Mouse (Mus musculus): ENCODE data around the gene Ap2a1. TPM values are rescaled to one million over a fixed set of nuclear protein-coding genes. Genes with fewer than 3 reads are reported as not detected.

Gene Ap2a1
- polyA plus RNA-seq, 1 experiment from 2014 or later = 69.1 TPM

DNA sequence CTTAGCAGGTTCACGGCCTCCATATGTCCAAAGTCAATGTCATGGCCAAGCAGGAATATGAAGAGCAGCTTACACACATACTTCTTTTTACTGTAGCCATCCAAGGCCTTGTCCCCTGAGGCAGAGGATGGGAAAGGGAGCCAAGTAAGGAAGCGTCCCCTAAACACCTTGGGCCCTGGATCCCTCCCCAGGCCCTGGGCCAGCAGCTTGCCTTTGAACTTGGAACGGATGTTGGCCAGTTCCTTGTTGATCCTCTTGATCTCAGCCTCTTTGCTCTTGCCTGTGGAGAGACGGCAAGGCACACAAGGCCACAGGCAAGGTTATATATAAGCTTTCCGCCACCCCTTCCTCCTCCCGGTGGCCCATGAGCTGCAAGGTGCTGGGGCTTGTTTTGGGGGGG is 13.1 kb downstream of the Ap2a1 start:
- WGBS (ENCODE audit: insufficient replicate concordance) = 82% methylated on average over 6 of the region's 6 CpGs

DNA sequence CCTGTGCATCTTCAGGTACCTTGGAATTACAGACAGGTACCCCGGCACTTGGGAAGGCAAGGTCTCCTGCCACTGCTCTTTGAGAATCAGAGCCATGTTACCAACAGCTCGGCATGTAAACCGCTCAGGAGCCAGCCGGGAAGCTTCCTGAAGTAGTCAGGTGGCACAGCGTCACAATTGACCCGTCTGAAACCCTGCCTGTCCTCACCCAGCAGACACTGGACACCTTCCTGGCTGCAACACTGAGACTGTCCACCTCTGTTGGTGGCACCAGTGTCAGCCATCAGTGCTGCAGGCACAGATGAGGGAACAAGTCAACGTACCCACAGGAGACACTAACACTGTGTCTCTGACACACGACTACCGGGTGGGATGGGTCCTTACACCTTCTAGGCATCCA is 14.0 kb downstream of the Ap2a1 start:
- Histone ChIP-seq H3K4me2 (no peak overlapping the region), H3K4me3 (replicated peaks) (no peak overlapping the region), H3K9ac (no peak overlapping the region), H3K4me1 (replicated peaks) (peaks cover 34% of the 10 kb centered on the region), H3K27me3 (no peaks in the 10 kb centered on the region), H3K36me3 (replicated peaks) (peaks cover 85% of the 10 kb centered on the region), H3K27ac (replicated peaks) (no peak overlapping the region), H3K9me3 (replicated peaks) (no peaks in the 10 kb centered on the region)
- 90% methylated on average over 9 of the region's 9 CpGs for WGBS (ENCODE audit: insufficient replicate concordance)
- ATAC-seq (ENCODE audit: insufficient read depth) = no peak

More for the DNA sequence above, 13.1 kb downstream of the Ap2a1 start:
- H3K27ac ChIP-seq (replicated peaks) = no peak overlapping the region
- ATAC-seq (ENCODE audit: insufficient read depth) = no peak
- H3K4me1 ChIP-seq (replicated peaks) = peaks cover 35% of the 10 kb centered on the region
- H3K9me3 ChIP-seq (replicated peaks) = no peaks in the 10 kb centered on the region
- no peak overlapping the region for H3K4me2 ChIP-seq
- H3K4me3 ChIP-seq (replicated peaks) = no peak overlapping the region
- H3K36me3 ChIP-seq (replicated peaks) = peaks cover 83% of the 10 kb centered on the region
- H3K9ac ChIP-seq = no peak overlapping the region
- no peaks in the 10 kb centered on the region for H3K27me3 ChIP-seq

GRCm38 (mm10) chr7:44914396-44914795 is 14.9 kb downstream of the Ap2a1 start:
- Histone ChIP-seq H3K4me3 (replicated peaks) (no peak overlapping the region), H3K4me1 (replicated peaks) (peaks cover 27% of the 10 kb centered on the region), H3K27ac (replicated peaks) (no peak overlapping the region), H3K9me3 (replicated peaks) (no peaks in the 10 kb centered on the region), H3K27me3 (no peaks in the 10 kb centered on the region), H3K4me2 (no peak overlapping the region), H3K9ac (no peak overlapping the region), H3K36me3 (replicated peaks) (peaks cover 85% of the 10 kb centered on the region)
- no peak for ATAC-seq (ENCODE audit: insufficient read depth)
- WGBS (ENCODE audit: insufficient replicate concordance) = 94% methylated on average over 2 of the region's 2 CpGs

GRCm38 (mm10) chr7:44908706-44909476 is 20.4 kb downstream of the Ap2a1 start:
- no peak overlapping the region for H3K4me2 ChIP-seq
- H3K27ac ChIP-seq (replicated peaks) = no peak overlapping the region
- H3K36me3 ChIP-seq (replicated peaks) = peaks cover 100% of the 10 kb centered on the region
- H3K9ac ChIP-seq = no peak overlapping the region
- no peaks in the 10 kb centered on the region; the same call in 1 of the 2 replicates for H3K4me1 ChIP-seq (replicated peaks)
- no peaks in the 10 kb centered on the region for H3K9me3 ChIP-seq (replicated peaks)
- no peak overlapping the region for H3K4me3 ChIP-seq (replicated peaks)
- 76% methylated on average over 15 of the region's 15 CpGs for WGBS (ENCODE audit: insufficient replicate concordance)
- H3K27me3 ChIP-seq = no peaks in the 10 kb centered on the region
- no peak for ATAC-seq (ENCODE audit: insufficient read depth)

DNA sequence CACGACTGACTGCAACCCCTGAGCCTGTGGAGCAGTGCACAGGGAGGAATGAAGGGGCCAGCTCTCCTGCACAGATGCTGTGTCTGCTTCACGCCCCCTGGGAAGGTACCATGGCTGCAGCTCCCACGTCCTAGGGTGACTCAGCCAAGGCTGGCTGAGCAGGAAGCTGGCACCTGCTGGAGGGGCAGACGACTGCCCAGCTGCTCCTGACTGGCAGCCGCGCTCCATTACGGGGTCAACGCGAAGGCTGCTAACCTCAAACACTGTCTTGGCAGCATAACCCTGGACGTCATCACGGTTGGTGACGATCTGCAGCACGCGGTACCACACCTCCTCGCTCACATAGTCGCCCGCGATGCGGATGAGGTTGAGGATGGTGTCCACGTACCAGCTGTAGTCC is 23.9 kb downstream of the Ap2a1 start:
- H3K36me3 ChIP-seq (replicated peaks) = peaks cover 100% of the 10 kb centered on the region
- no peaks in the 10 kb centered on the region for H3K27me3 ChIP-seq
- no peak overlapping the region for H3K27ac ChIP-seq (replicated peaks)
- no peak overlapping the region for H3K4me2 ChIP-seq
- no peaks in the 10 kb centered on the region for H3K9me3 ChIP-seq (replicated peaks)
- no peak overlapping the region for H3K9ac ChIP-seq
- H3K4me1 ChIP-seq (replicated peaks) = peaks cover 16% of the 10 kb centered on the region
- ATAC-seq (ENCODE audit: insufficient read depth) = no peak
- 86% methylated on average over 20 of the region's 20 CpGs for WGBS (ENCODE audit: insufficient replicate concordance)
- H3K4me3 ChIP-seq (replicated peaks) = no peak overlapping the region

GRCm38 (mm10) chr7:44901230-44901722 is 28.0 kb downstream of the Ap2a1 start:
- H3K9me3 ChIP-seq (replicated peaks) = no peaks in the 10 kb centered on the region
- WGBS (ENCODE audit: insufficient replicate concordance) = 13% methylated on average over 21 of the region's 21 CpGs
- H3K27ac ChIP-seq (replicated peaks) = no peak overlapping the region; the same call in 1 of the 2 replicates
- peak overlapping the region; percentile 39 for H3K4me3 ChIP-seq (replicated peaks)
- peaks cover 77% of the 10 kb centered on the region for H3K36me3 ChIP-seq (replicated peaks)
- H3K4me1 ChIP-seq (replicated peaks) = peaks cover 56% of the 10 kb centered on the region
- no peaks in the 10 kb centered on the region for H3K27me3 ChIP-seq
- peak overlapping the region; percentile 55 for H3K4me2 ChIP-seq
- no peak overlapping the region for H3K9ac ChIP-seq
- ATAC-seq (ENCODE audit: insufficient read depth) = peak; percentile 13; the same call in 1 of the 2 replicates

GRCm38 (mm10) chr7:44900632-44901031 is 28.7 kb downstream of the Ap2a1 start:
- H3K4me1 ChIP-seq (replicated peaks) = peaks cover 61% of the 10 kb centered on the region
- 87% methylated on average over 11 of the region's 11 CpGs for WGBS (ENCODE audit: insufficient replicate concordance)

GRCm38 (mm10) chr7:44898607-44899006 is 30.7 kb downstream of the Ap2a1 start:
- H3K4me2 ChIP-seq = peak overlapping the region; percentile 33; the same call in 1 of the 2 replicates
- no peak overlapping the region for H3K9ac ChIP-seq
- no peak overlapping the region for H3K4me3 ChIP-seq (replicated peaks)
- H3K27me3 ChIP-seq = no peaks in the 10 kb centered on the region
- H3K9me3 ChIP-seq (replicated peaks) = no peaks in the 10 kb centered on the region
- 44% methylated on average over 19 of the region's 19 CpGs for WGBS (ENCODE audit: insufficient replicate concordance)
- H3K4me1 ChIP-seq (replicated peaks) = peaks cover 71% of the 10 kb centered on the region
- peak; percentile 17; the same call in 1 of the 2 replicates for ATAC-seq (ENCODE audit: insufficient read depth)
- peaks cover 50% of the 10 kb centered on the region for H3K36me3 ChIP-seq (replicated peaks)
- peak overlapping the region; percentile 59 for H3K27ac ChIP-seq (replicated peaks)

More at GRCm38 (mm10) chr7:44900632-44901031, 28.7 kb downstream of the Ap2a1 start:
- no peak overlapping the region for H3K9ac ChIP-seq
- H3K27ac ChIP-seq (replicated peaks) = no peak overlapping the region; the same call in 1 of the 2 replicates
- H3K4me2 ChIP-seq = no peak overlapping the region; the same call in 1 of the 2 replicates
- H3K9me3 ChIP-seq (replicated peaks) = no peaks in the 10 kb centered on the region
- H3K4me3 ChIP-seq (replicated peaks) = no peak overlapping the region
- H3K36me3 ChIP-seq (replicated peaks) = peaks cover 70% of the 10 kb centered on the region
- H3K27me3 ChIP-seq = no peaks in the 10 kb centered on the region
- no peak for ATAC-seq (ENCODE audit: insufficient read depth)

DNA sequence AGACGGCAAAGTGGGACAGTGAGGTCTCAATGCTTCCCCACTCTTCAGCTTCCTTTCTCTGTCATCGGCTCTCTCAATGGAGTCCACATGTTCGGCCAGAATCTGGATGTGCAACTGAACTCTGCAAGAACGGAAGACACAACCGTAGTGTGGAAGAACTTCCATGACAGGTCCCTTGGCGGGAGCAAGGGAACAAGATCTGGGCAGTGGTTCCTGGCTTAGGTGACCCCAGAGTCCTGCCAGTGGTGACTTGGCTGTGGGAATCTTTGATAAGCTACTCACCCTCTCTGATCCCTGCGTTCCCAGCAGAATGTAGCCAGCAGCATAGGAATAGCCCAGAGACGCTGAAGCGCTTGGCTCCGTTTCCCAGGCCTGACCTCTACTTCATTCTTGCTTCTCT is 32.8 kb downstream of the Ap2a1 start:
- H3K4me3 ChIP-seq (replicated peaks) = peak overlapping the region; percentile 66
- H3K27ac ChIP-seq (replicated peaks) = peak overlapping the region; percentile 72
- H3K9ac ChIP-seq = peak overlapping the region; percentile 59
- H3K36me3 ChIP-seq (replicated peaks) = peaks cover 29% of the 10 kb centered on the region
- no peak for ATAC-seq (ENCODE audit: insufficient read depth)
- H3K4me2 ChIP-seq = peak overlapping the region; percentile 82
- H3K4me1 ChIP-seq (replicated peaks) = peaks cover 78% of the 10 kb centered on the region
- WGBS (ENCODE audit: insufficient replicate concordance) = 38% methylated on average over 10 of the region's 10 CpGs
- no peaks in the 10 kb centered on the region for H3K27me3 ChIP-seq
- H3K9me3 ChIP-seq (replicated peaks) = no peaks in the 10 kb centered on the region

DNA sequence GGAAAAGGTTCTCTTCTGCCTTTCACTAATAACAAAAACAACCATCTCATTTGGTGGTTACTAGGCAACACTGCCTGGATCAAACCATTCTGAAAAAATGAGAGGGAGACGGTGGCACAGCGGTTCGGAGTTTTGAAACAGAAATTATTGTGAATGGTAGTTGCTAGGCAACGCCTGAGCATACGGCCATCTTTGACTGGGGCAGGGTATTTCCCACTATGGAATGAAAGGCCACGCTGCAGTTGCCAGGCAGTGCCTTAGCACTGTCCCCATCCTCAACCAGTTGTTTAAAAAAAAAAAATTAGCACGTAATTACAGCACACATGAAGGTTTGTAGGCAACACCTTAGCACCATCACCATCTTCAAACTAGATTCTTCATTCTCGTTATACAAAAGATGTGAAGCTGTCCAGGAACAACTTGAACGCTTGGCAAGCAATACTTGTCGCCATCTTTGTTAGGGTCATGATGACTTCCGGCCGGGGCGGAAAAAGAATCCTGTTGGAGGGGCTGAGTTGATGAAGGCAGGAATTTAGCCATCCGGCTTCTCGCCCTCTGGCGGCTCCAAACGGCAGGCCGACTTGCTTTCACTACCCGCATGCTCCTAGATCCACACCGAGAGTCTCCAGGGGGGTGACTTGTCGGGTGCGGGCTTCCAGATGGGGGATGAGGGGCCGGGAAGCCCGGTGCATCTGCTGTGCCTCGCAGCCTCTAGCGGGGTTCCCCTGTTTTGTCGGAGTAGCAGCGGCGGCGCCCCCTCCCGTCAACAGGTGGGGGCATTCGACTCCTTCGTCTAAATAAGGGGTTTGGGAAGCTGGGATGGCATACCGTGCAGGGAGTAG is 33.5 kb downstream of the Ap2a1 start, which contains the start of gene Fuz:
Fuz (plus strand) TSS at position 487 of the 842 bp plus-strand sequence.
- peak; percentile 16; the same call in 1 of the 2 replicates for ATAC-seq (ENCODE audit: insufficient read depth)
- WGBS (ENCODE audit: insufficient replicate concordance) = 2% methylated on average over 34 of the region's 34 CpGs
- H3K36me3 ChIP-seq (replicated peaks) = peaks cover 22% of the 10 kb centered on the region
- H3K9me3 ChIP-seq (replicated peaks) = no peaks in the 10 kb centered on the region
- H3K4me1 ChIP-seq (replicated peaks) = peaks cover 78% of the 10 kb centered on the region
- peak within 1 kb of the TSS; percentile 72 for H3K27ac ChIP-seq (replicated peaks)
- no peaks in the 10 kb centered on the region for H3K27me3 ChIP-seq
- peak within 1 kb of the TSS; percentile 82 for H3K4me2 ChIP-seq
- peak within 1 kb of the TSS; percentile 66 for H3K4me3 ChIP-seq (replicated peaks)
- peak within 1 kb of the TSS; percentile 59 for H3K9ac ChIP-seq

DNA sequence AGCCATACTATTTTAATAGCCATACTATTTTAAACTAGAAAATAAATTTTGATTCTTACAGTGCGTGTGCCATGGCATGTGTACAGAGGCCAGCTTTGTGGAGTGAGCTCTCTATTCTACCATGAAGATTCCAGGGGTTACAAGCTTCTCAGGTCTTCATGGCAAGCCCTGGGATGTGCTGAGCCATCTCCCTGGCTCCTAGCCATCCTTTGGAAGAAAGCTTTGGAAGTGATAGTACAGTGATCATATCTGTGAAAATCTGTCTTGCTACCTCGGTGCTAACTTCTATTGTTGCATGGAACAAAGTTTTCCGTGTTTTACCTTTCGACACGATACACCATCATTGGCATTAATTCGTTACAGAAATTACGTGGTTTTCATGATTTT is 34.1 kb downstream of the Ap2a1 start:
- ATAC-seq (ENCODE audit: insufficient read depth) = no peak
- Histone ChIP-seq H3K36me3 (replicated peaks) (peaks cover 18% of the 10 kb centered on the region), H3K9me3 (replicated peaks) (no peaks in the 10 kb centered on the region), H3K27me3 (no peaks in the 10 kb centered on the region), H3K4me1 (replicated peaks) (peaks cover 78% of the 10 kb centered on the region), H3K9ac (no peak overlapping the region), H3K27ac (replicated peaks) (no peak overlapping the region), H3K4me2 (peak overlapping the region; percentile 82), H3K4me3 (replicated peaks) (peak overlapping the region; percentile 66)
- 68% methylated on average over 7 of the region's 7 CpGs for WGBS (ENCODE audit: insufficient replicate concordance)
